ENCODE assay signal across 9 mouse cellular contexts in genomic region chr1:46849758-46850157, GRCm38 (mm10). TPM values are rescaled to one million over a fixed set of nuclear protein-coding genes. Genes with fewer than 3 reads are reported as not detected.
DNase-seq lines count a peak whose midpoint lies in the region; ATAC-seq and TF ChIP-seq lines count a peak whose summit lies in the region.
"Had no signal": no experiment of that assay in that cellular context is flagged by ENCODE, and none has a peak within 500 bp of the region (broad histone marks: within the 10 kb centered on the region; RNA-seq: fewer than 3 reads in every experiment).

No protein-coding gene starts in this region.

- peaks cover 1% of the 10 kb centered on the region; the same call in 1 of the 2 replicates for H3K79me2 ChIP-seq in heart, adult 2 months (replicated peaks; ENCODE audit: control insufficient read depth, insufficient read depth, low read length)

- TF ChIP-seq EP300 in heart, adult 2 months (IDR thresholded peaks at IDR 0.05; ENCODE audit: insufficient read depth, low read depth, low read length): no peak

- intact Hi-C loops in heart, adult 2 months (cut with DNase I): loop anchor here (1.0 to 5.0 kb wide), 3 partner anchors 58 to 122 kb away; no protein-coding TSS in a partner anchor

- no peak overlapping the region for H3K4me2 ChIP-seq in heart, embryonic 11.5 days
- H3K4me2 ChIP-seq in midbrain, embryonic 11.5 days: no peak overlapping the region
- H3K4me2 ChIP-seq: limb, embryonic 12.5 days had no signal

- no peak overlapping the region for H3K9ac ChIP-seq in heart, adult 2 months (ENCODE audit: low read depth, low read length)
- no peak overlapping the region for H3K9ac ChIP-seq in heart, embryonic 11.5 days (ENCODE audit: low read depth, low read length)
- no peak overlapping the region for H3K9ac ChIP-seq in midbrain, embryonic 11.5 days (ENCODE audit: low read length)
- H3K9ac ChIP-seq: limb, embryonic 12.5 days had no signal

- DNase-seq in heart, adult 2 months: peak; percentile 36 to 58
- peak; percentile 84 for DNase-seq in adipocyte (ENCODE audit: low spot score)
- peak; percentile 68 for DNase-seq in heart, postnatal 4 days
- peak; percentile 55 to 90 for DNase-seq in layer of hippocampus, postnatal 14 days (ENCODE audit: low spot score in 2 of 2)
- DNase-seq in midbrain, embryonic 11.5 days (ENCODE audit: low spot score, missing footprints): peak; percentile 94
- peak; percentile 43 to 72 for DNase-seq in spleen, adult 2 months (ENCODE audit: low read depth in 1 of 2, low spot score in 2 of 2)

- peak; percentile 32; the same call in 1 of the 2 replicates for TF ChIP-seq POLR2A in heart, adult 2 months (IDR thresholded peaks at IDR 0.05; ENCODE audit: insufficient read depth, low read depth, low read length)
- TF ChIP-seq POLR2A in cortical plate, adult 2 months (IDR thresholded peaks at IDR 0.05; ENCODE audit: extremely low read depth, insufficient read depth, low read length): no peak
- no peak for TF ChIP-seq POLR2A in spleen, adult 2 months (IDR thresholded peaks at IDR 0.05; ENCODE audit: low read depth, low read length)

- peaks cover 1% of the 10 kb centered on the region; the same call in 1 of the 2 replicates for H3K4me1 ChIP-seq in heart, adult 2 months (ENCODE audit: control insufficient read depth, insufficient read depth, low read length)
- no peaks in the 10 kb centered on the region for H3K4me1 ChIP-seq in heart, embryonic 11.5 days (ENCODE audit: control insufficient read depth, insufficient read depth, low read length)
- peaks cover 5% of the 10 kb centered on the region; the same call in 1 of the 2 replicates for H3K4me1 ChIP-seq in cortical plate, adult 2 months (ENCODE audit: control insufficient read depth, insufficient read depth, low read length)
- H3K4me1 ChIP-seq in midbrain, embryonic 11.5 days (ENCODE audit: control insufficient read depth, insufficient read depth, low read length): peaks cover 14% of the 10 kb centered on the region
- no peaks in the 10 kb centered on the region; the same call in 1 of the 2 replicates for H3K4me1 ChIP-seq in spleen, adult 2 months (ENCODE audit: control insufficient read depth, insufficient read depth, insufficient read length)

- peaks cover 9% of the 10 kb centered on the region for H3K36me3 ChIP-seq in heart, adult 2 months (ENCODE audit: control insufficient read depth, insufficient read depth, low read length)
- no peaks in the 10 kb centered on the region for H3K36me3 ChIP-seq in heart, embryonic 11.5 days (ENCODE audit: control insufficient read depth, insufficient read depth, low read length)
- H3K36me3 ChIP-seq in midbrain, embryonic 11.5 days (ENCODE audit: control insufficient read depth, insufficient read depth, low read length): no peaks in the 10 kb centered on the region
- no peaks in the 10 kb centered on the region for H3K36me3 ChIP-seq in spleen, adult 2 months (ENCODE audit: control insufficient read depth, insufficient read depth, low read length)
- H3K36me3 ChIP-seq: limb, embryonic 12.5 days had no signal

- WGBS in heart, adult 2 months: 33% methylated on average over 1 of the region's 1 CpGs
- 50% methylated on average over 1 of the region's 1 CpGs for WGBS in heart, embryonic 11.5 days (ENCODE audit: insufficient replicate concordance)
- WGBS in midbrain, embryonic 11.5 days: 57% methylated on average over 1 of the region's 1 CpGs
- 50% methylated on average over 1 of the region's 1 CpGs for WGBS in spleen, adult 2 months

- no peak overlapping the region for H3K27ac ChIP-seq in heart, adult 2 months
- no peak overlapping the region for H3K27ac ChIP-seq in heart, embryonic 11.5 days (ENCODE audit: low read depth, low read length)
- no peak overlapping the region for H3K27ac ChIP-seq in cortical plate, adult 2 months (ENCODE audit: insufficient read depth, low read length)
- H3K27ac ChIP-seq in midbrain, embryonic 11.5 days (ENCODE audit: low read depth, low read length): no peak overlapping the region
- H3K27ac ChIP-seq in spleen, adult 2 months (ENCODE audit: insufficient read depth, low read length): no peak overlapping the region
- H3K27ac ChIP-seq: limb, embryonic 12.5 days had no signal

- no peaks in the 10 kb centered on the region for H3K27me3 ChIP-seq in heart, adult 2 months (ENCODE audit: control insufficient read depth, insufficient read depth, low read length)
- no peaks in the 10 kb centered on the region for H3K27me3 ChIP-seq in heart, embryonic 11.5 days (ENCODE audit: control insufficient read depth, insufficient read depth, low read length)
- no peaks in the 10 kb centered on the region for H3K27me3 ChIP-seq in midbrain, embryonic 11.5 days (ENCODE audit: control insufficient read depth, insufficient read depth, low read length)
- H3K27me3 ChIP-seq in spleen, adult 2 months (ENCODE audit: control insufficient read depth, insufficient read depth, low read length): no peaks in the 10 kb centered on the region
- H3K27me3 ChIP-seq: limb, embryonic 12.5 days had no signal

- H3K9me3 ChIP-seq in heart, embryonic 11.5 days (replicated peaks; ENCODE audit: control insufficient read depth, low read length): no peaks in the 10 kb centered on the region
- no peaks in the 10 kb centered on the region for H3K9me3 ChIP-seq in midbrain, embryonic 11.5 days (ENCODE audit: control insufficient read depth, low read length)
- H3K9me3 ChIP-seq: limb, embryonic 12.5 days had no signal

- ATAC-seq in heart, embryonic 11.5 days (replicated peaks; ENCODE audit: insufficient number of reproducible peaks, low FRiP score, low TSS enrichment): no peak
- no peak for ATAC-seq in midbrain, embryonic 11.5 days (ENCODE audit: low FRiP score)

- no peak overlapping the region for H3K4me3 ChIP-seq in heart, adult 2 months
- H3K4me3 ChIP-seq in heart, embryonic 11.5 days (ENCODE audit: low read depth, low read length): no peak overlapping the region
- no peak overlapping the region for H3K4me3 ChIP-seq in cortical plate, adult 2 months (ENCODE audit: insufficient read depth, low read length)
- no peak overlapping the region for H3K4me3 ChIP-seq in midbrain, embryonic 11.5 days (ENCODE audit: low read depth, low read length)
- H3K4me3 ChIP-seq in spleen, adult 2 months (ENCODE audit: extremely low read depth, insufficient read depth, insufficient read length): no peak overlapping the region
- H3K4me3 ChIP-seq: limb, embryonic 12.5 days had no signal

- peak; percentile 86 for TF ChIP-seq CTCF in heart, adult 2 months (IDR thresholded peaks at IDR 0.05)
- peak; percentile 54; the same call in 1 of the 2 replicates for TF ChIP-seq CTCF in cortical plate, adult 2 months (IDR thresholded peaks at IDR 0.05; ENCODE audit: extremely low read depth, insufficient read depth, low read length)
- peak; percentile 19; the same call in 1 of the 2 replicates for TF ChIP-seq CTCF in spleen, adult 2 months (IDR thresholded peaks at IDR 0.05; ENCODE audit: extremely low read depth, insufficient read depth, insufficient read length, insufficient replicate concordance)

RNA-seq across cellular contexts. Expression of gene Slc39a10, which starts 42.9 kb away (rescaled TPM):
- total RNA-seq in heart, adult 2 months (2021): 10 to 100 TPM in 1 of 2 experiments, 1 to 10 TPM in 1; 9.2 to 10.3 TPM
- 3.5 and 6.7 TPM in 2 replicates for polyA plus RNA-seq in heart, adult 2 months (2012; rRNA removed)
- polyA plus RNA-seq in heart, embryonic 11.5 days (2014; fragmentation: Nextera tagmentation; extraction: Ambion mirVana): 48.0 and 50.5 TPM in 2 replicates
- 94.2 and 95.0 TPM in 2 replicates for polyA plus RNA-seq in cortical plate, adult 2 months (2012; rRNA removed)
- total RNA-seq in heart, postnatal 4 days (2021): 10 to 100 TPM; 21.1 to 25.3 TPM
- total RNA-seq in layer of hippocampus, postnatal 14 days (2021): 100 to 1,000 TPM in 1 of 2 experiments, 10 to 100 TPM in 1; 91.8 to 102 TPM
- polyA plus RNA-seq in midbrain, embryonic 11.5 days (2014; fragmentation: Nextera tagmentation; extraction: Ambion mirVana): 84.7 and 93.5 TPM in 2 replicates
- 3.1 and 3.8 TPM in 2 replicates for polyA plus RNA-seq in spleen, adult 2 months (2012; rRNA removed)

Comparison
In these comparisons a context has a peak if more than half of its experiments do, and no peak if none do; other contexts are left out.
1. CTCF ChIP-seq: peak in every context shown above with its lines; median percentile 86 in heart, adult 2 months; 54 in cortical plate, adult 2 months; 19 in spleen, adult 2 months.